Mouse (Mus musculus) CH12F3 (cell line): Measurements from ENCODE around the gene Atg14.

Experiments used
- in situ Hi-C: fragments of 300-500 bp; cut with MboI; formaldehyde crosslinking; loops from 2 replicates; pipeline ENCODE4 v1.14.3; 2020; ENCODE audit warnings: low sequenced_read_pairs

Gene Atg14

GRCm38 (mm10) chr14:47514816-47515453 is 55.5 kb downstream of the Atg14 start:
- in situ Hi-C loops: no loop called here

- in situ Hi-C loops: no loop called here
Observed at GRCm38 (mm10) chr14:47513606-47514005, 56.8 kb downstream of the Atg14 start.

- in situ Hi-C loops: no loop called here
Observed at GRCm38 (mm10) chr14:47510244-47510643, 60.2 kb downstream of the Atg14 start.

GRCm38 (mm10) chr14:47508035-47508434 is 62.4 kb downstream of the Atg14 start:
- in situ Hi-C loops: no loop called here

GRCm38 (mm10) chr14:47506676-47507075 is 63.8 kb downstream of the Atg14 start:
- in situ Hi-C loops: no loop called here

GRCm38 (mm10) chr14:47504036-47504435 is 66.4 kb downstream of the Atg14 start:
- in situ Hi-C loops: no loop called here

- in situ Hi-C loops: no loop called here
Observed at GRCm38 (mm10) chr14:47498632-47499031, 71.8 kb downstream of the Atg14 start.

- in situ Hi-C loops: no loop called here
Observed at GRCm38 (mm10) chr14:47497166-47497565, 73.3 kb downstream of the Atg14 start.

GRCm38 (mm10) chr14:47495951-47496350 is 74.5 kb downstream of the Atg14 start:
- in situ Hi-C loops: no loop called here

GRCm38 (mm10) chr14:47493592-47494361 is 76.7 kb downstream of the Atg14 start:
- in situ Hi-C loops: no loop called here
